Mouse (Mus musculus) small intestine, adult 2 months (tissue): ENCODE measurements around the gene Lancl3. TPM values are rescaled to one million over a fixed set of nuclear protein-coding genes. Genes with fewer than 3 reads are reported as not detected.

Experiments used
- H3K27ac ChIP-seq: fragments of 200-500 bp; 2 replicates; pipeline ENCODE4 v1.5.1; 2012; ENCODE audit warnings: low read depth, low read length, control low read depth, inconsistent platforms; ENCODE audit not compliant: insufficient read depth
- H3K27me3 ChIP-seq: fragments of 200-500 bp; 2 replicates; pipeline ENCODE4 v1.6.1; 2012; ENCODE audit warnings: mild to moderate bottlenecking, moderate library complexity, low read length, inconsistent platforms; ENCODE audit not compliant: control insufficient read depth, insufficient read depth
- H3K36me3 ChIP-seq: fragments of 200-500 bp; 2 replicates; pipeline ENCODE4 v1.6.1; 2012; ENCODE audit warnings: mild to moderate bottlenecking, low read length, control low read depth, inconsistent platforms; ENCODE audit not compliant: control insufficient read depth, insufficient read depth
- H3K4me1 ChIP-seq: fragments of 200-500 bp; 2 replicates; pipeline ENCODE4 v1.6.1; 2012; ENCODE audit warnings: low read length, inconsistent platforms, mixed read lengths; ENCODE audit not compliant: control insufficient read depth, insufficient read depth, insufficient read length
- H3K4me3 ChIP-seq: fragments of 200-500 bp; 2 replicates; pipeline ENCODE4 v1.5.1; 2012; ENCODE audit warnings: low read depth, mild to moderate bottlenecking, control low read depth, inconsistent platforms, low read length, moderate library complexity
- CTCF ChIP-seq: fragments of 200-500 bp; IDR thresholded peaks from 2 replicates; pipeline ENCODE4 v1.5.1; 2012; ENCODE audit warnings: low read depth, mild to moderate bottlenecking, control low read depth, inconsistent platforms, low read length, moderate library complexity, mixed read lengths; ENCODE audit not compliant: insufficient replicate concordance, insufficient read length; ENCODE audit errors: extremely low read depth
- POLR2A ChIP-seq: fragments of 200-500 bp; IDR thresholded peaks from 2 replicates; pipeline ENCODE4 v1.6.1; 2012; ENCODE audit warnings: low read depth, mild to moderate bottlenecking, control low read depth, inconsistent platforms, low read length, moderate library complexity
- WGBS: fragments of 180-500 bp; shearing (Covaris S2); methylation state at CpG from one replicate; pipeline ENCODE4 v1.1.7; 2018; 5-methylcytosine and 5-hydroxymethylcytosine counted together
- polyA plus RNA-seq: library from polyadenylated mRNA; depleted of rRNA; stranded (reverse); fragments of >200 nt; gene quantifications from 2 replicates; pipeline ENCODE4 v1.2.3, GENCODE M21; 2012; rRNA removed

The Lancl3 gene
- 0.05 and 0.16 TPM in 2 replicates for polyA plus RNA-seq

GRCm38 (mm10) chrX:9199761-9200371, at the start of gene Lancl3:
Gene Lancl3, plus strand, starts transcription at chrX:9199902.
- WGBS = 6% methylated on average over 45 of the region's 49 CpGs
- TF ChIP-seq POLR2A (no peak), CTCF (no peak)
- Histone ChIP-seq H3K27ac (no peak within 1 kb of the TSS), H3K27me3 (peaks cover 2% of the 10 kb centered on the region; the same call in 1 of the 2 replicates), H3K36me3 (no peaks in the 10 kb centered on the region), H3K4me3 (peak within 1 kb of the TSS; percentile 66), H3K4me1 (peaks cover 4% of the 10 kb centered on the region; the same call in 1 of the 2 replicates)

DNA sequence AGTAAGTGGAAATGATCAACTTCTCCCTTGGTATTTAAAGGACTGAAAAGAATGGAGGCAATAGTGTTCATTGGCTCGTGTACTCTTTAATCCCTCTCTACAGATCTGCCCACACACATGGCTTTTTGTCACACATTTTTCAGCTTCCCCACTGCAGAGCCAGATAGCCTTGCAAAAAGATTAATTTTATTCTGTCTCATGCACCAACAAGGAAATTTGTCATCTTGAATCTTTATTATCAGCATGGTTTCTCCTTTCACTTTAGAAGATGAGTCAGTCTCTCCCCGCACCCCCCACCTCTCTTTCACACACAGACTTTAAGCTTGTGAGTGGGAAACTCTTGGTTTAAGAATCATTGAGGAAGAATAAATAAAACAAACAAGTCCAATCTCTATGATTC, 20.7 kb upstream of the Lancl3 start:
- Histone ChIP-seq H3K4me1 (no peaks in the 10 kb centered on the region), H3K36me3 (no peaks in the 10 kb centered on the region), H3K27ac (no peak overlapping the region), H3K4me3 (no peak overlapping the region), H3K27me3 (no peaks in the 10 kb centered on the region)
- TF ChIP-seq CTCF (no peak), POLR2A (no peak)
- 73% methylated on average over 2 of the region's 2 CpGs for WGBS

GRCm38 (mm10) chrX:9181570-9181969, 18.1 kb upstream of the Lancl3 start:
- 72% methylated on average over 5 of the region's 5 CpGs for WGBS
- Histone ChIP-seq H3K4me3 (no peak overlapping the region), H3K36me3 (no peaks in the 10 kb centered on the region)

GRCm38 (mm10) chrX:9200380-9200917, 747 bp downstream of the Lancl3 start:
- peak overlapping the region; percentile 66 for H3K4me3 ChIP-seq
- H3K36me3 ChIP-seq = no peaks in the 10 kb centered on the region
- peaks cover 4% of the 10 kb centered on the region; the same call in 1 of the 2 replicates for H3K4me1 ChIP-seq
- no peak overlapping the region for H3K27ac ChIP-seq
- H3K27me3 ChIP-seq = peaks cover 2% of the 10 kb centered on the region; the same call in 1 of the 2 replicates
- TF ChIP-seq POLR2A (no peak), CTCF (no peak)
- WGBS = 8% methylated on average over 69 of the region's 72 CpGs

More at GRCm38 (mm10) chrX:9181570-9181969, 18.1 kb upstream of the Lancl3 start:
- no peak for TF ChIP-seq POLR2A
- no peak for TF ChIP-seq CTCF
- Histone ChIP-seq H3K27me3 (no peaks in the 10 kb centered on the region), H3K27ac (no peak overlapping the region), H3K4me1 (no peaks in the 10 kb centered on the region)

DNA sequence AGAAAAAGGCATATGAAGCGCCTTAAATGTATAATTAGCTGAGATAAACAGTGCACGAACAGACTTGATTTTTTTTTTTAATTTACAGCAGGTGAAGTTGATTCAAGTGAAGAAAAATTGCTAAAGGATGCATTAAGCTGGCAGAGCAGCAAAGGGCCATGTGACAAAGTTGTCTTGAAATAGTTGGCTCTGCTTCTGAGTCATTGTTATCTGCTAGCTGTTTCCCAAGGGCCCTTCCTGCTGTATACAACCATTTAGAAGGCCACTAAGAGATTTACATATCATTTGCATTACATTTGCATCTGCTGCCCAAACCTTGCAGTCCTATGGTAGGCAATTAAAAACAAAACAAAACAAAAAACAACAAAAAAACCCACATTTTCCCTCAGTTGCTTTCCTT, 2.3 kb downstream of the Lancl3 start:
- 71% methylated on average over 2 of the region's 2 CpGs for WGBS
- Histone ChIP-seq H3K27me3 (peaks cover 2% of the 10 kb centered on the region; the same call in 1 of the 2 replicates), H3K27ac (no peak overlapping the region), H3K36me3 (no peaks in the 10 kb centered on the region), H3K4me3 (no peak overlapping the region), H3K4me1 (peaks cover 4% of the 10 kb centered on the region; the same call in 1 of the 2 replicates)
- no peak for TF ChIP-seq CTCF

GRCm38 (mm10) chrX:9202781-9203405, 3.2 kb downstream of the Lancl3 start:
- H3K4me3 ChIP-seq = no peak overlapping the region
- H3K27me3 ChIP-seq = peaks cover 2% of the 10 kb centered on the region; the same call in 1 of the 2 replicates
- H3K4me1 ChIP-seq = peaks cover 4% of the 10 kb centered on the region; the same call in 1 of the 2 replicates
- no peak for TF ChIP-seq CTCF
- TF ChIP-seq POLR2A = no peak
- no peak overlapping the region for H3K27ac ChIP-seq
- 57% methylated on average over 7 of the region's 7 CpGs for WGBS
- no peaks in the 10 kb centered on the region for H3K36me3 ChIP-seq

DNA sequence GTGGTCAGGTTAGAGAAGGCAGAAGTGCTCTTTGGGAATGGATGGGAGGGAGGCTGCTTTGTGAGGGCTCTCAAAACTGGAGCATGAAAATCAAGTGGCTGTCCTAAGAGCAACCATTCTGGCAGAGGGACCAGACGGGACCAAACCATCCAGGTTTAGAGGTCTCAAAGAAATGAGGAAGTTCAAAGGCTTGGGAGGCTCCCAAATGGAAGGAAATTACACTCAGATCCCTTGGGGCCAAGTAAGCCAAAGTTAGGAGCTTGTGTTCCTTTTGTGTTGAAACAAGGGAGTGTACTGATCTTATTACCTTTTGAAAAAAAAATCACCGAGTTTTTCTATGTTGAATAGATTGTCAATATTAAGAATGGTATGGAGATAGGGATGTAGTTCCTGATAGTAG, 5.4 kb downstream of the Lancl3 start:
- Histone ChIP-seq H3K27ac (no peak overlapping the region), H3K4me1 (peaks cover 4% of the 10 kb centered on the region; the same call in 1 of the 2 replicates), H3K36me3 (no peaks in the 10 kb centered on the region), H3K27me3 (peaks cover 2% of the 10 kb centered on the region; the same call in 1 of the 2 replicates), H3K4me3 (no peak overlapping the region)
- TF ChIP-seq CTCF (no peak), POLR2A (no peak)
- 48% methylated on average over 2 of the region's 2 CpGs for WGBS
